Mouse (Mus musculus) kidney, adult 18-20 months (tissue): ENCODE results near the gene Aoc1.

Experiments used
- DNase-seq: peaks from one replicate; pipeline ENCODE4 v3.0.0; 2021

The Aoc1 gene

GRCm38 (mm10) chr6:48912033-48912432, 39.3 kb downstream of the Aoc1 start:
- DNase-seq = peak; percentile 28

GRCm38 (mm10) chr6:48913587-48913986, 40.9 kb downstream of the Aoc1 start:
- no peak for DNase-seq

DNA sequence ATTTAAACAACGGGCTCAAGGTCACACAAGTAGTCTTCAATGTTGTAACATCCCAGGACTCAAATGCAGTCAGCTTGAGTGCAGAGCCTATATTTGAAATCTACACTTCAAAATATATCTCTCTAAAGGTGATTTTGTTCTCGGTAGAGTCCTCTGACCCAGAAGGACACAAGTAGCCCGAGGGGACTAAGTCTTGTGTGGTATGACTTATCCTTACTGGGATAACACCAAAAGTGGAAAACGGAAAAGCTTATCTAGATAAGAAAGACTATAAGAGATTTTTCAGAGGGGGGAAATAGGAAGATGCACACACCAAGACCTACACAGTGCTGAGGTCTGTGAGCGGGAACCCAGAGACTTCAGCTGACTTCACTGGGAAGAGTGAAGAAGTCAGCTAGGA, 56.9 kb downstream of the Aoc1 start, which contains the start of gene 1600015I10Rik:
1600015I10Rik (plus strand) TSS at position 301 of the 400 bp plus-strand sequence.
- no peak for DNase-seq

GRCm38 (mm10) chr6:48949596-48949995, 76.9 kb downstream of the Aoc1 start:
- no peak for DNase-seq

GRCm38 (mm10) chr6:48950676-48951075, 78.0 kb downstream of the Aoc1 start:
- DNase-seq = no peak

DNA sequence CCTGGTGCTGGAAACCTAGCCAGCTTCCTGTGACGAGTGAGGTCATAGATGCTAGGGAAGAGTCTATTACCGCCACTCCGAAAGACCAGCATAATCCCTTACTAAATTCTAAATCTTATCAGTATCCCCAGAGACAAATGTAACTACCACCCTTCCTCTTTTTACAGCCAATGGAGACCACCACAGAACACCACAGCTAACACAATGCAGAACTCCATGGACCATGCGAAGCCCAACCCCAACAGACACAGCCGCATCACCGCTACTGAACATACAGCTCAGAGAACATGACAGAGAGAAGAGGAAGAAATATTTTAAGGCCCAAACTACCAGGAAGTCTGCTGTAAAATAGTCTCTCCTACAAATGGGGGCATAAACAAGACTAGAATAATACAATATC, 78.9 kb downstream of the Aoc1 start:
- DNase-seq = no peak

GRCm38 (mm10) chr6:48953220-48953619, 80.5 kb downstream of the Aoc1 start:
- no peak for DNase-seq

GRCm38 (mm10) chr6:48954211-48954610, 81.5 kb downstream of the Aoc1 start:
- no peak for DNase-seq

DNA sequence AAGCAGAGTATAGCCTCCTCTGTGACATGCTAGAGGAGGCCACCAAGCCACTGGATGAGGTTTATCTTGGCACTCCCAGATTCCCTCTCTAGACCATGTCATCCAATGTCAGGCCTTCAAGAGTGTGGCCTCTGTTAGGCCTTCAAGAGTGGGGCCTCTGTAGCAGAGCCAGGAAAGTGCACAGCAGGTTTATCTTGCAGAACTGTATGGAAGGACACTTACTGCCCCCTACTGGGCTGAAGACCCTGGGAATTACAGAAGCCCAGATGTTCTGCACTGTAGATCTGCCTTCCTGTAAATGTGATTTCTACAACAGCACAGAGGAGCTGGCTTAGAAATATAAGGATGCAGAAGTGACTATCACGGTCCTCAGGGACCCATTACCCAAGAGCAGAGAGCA, 82.2 kb downstream of the Aoc1 start:
- DNase-seq = peak; percentile 83

- no peak for DNase-seq
These were observed 84.1 kb downstream of the Aoc1 start for GRCm38 (mm10) chr6:48956785-48957184.

DNA sequence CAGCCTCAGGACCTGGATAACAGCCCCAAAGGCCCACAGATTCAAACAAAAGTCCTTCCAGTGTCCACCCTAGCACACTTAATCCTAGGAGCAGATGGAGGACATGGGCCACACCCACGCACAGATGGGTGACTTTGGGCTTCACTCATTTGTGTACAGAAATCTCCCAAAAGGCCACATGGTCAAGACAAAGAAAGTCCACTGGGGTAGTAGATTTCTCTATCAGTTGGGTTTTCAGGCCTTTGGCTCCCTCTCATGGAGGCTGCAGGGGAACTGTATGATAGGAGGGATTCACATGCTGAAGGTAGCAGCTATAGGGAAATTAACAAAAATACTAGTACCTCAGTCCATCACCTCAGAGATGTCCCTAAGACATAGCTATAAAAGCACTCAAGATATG, 85.4 kb downstream of the Aoc1 start:
- DNase-seq = peak; percentile 31
